Mouse (Mus musculus) layer of hippocampus, adult 8-10 months (tissue): ENCODE measurements around the gene Ankrd53. TPM values are rescaled to one million over a fixed set of nuclear protein-coding genes. Genes with fewer than 3 reads are reported as not detected.

Source experiments
- total RNA-seq, 4 experiments: library from RNA; stranded (reverse); gene quantifications; 2 replicates each; pipeline ENCODE4 v1.2.4; 2022

The Ankrd53 gene
- total RNA-seq, 4 experiments from 2014 or later = not detected

Other genes starting within 250 kb of the Ankrd53 start
- not detected for gene Actg2, start 226.4 kb upstream of the Ankrd53 start, total RNA-seq
- gene Stambp, start 189.9 kb upstream of the Ankrd53 start, total RNA-seq = 10 to 100 TPM; 36.2 to 39.9 (median 37.7) TPM
- not detected for gene Clec4f, start 106.5 kb upstream of the Ankrd53 start, total RNA-seq
- gene Cd207, start 84.8 kb upstream of the Ankrd53 start, total RNA-seq = not detected
- not detected for gene Vax2, start 51.4 kb upstream of the Ankrd53 start, total RNA-seq
- gene Atp6v1b1, start 19.7 kb upstream of the Ankrd53 start, total RNA-seq = under 1 TPM in 3 of 4 experiments, not detected in 1; 0.22 to 0.82 (median 0.29) TPM
- gene Tex261, start 13.2 kb downstream of the Ankrd53 start, total RNA-seq = 10 to 100 TPM; 48.3 to 59.3 (median 53.5) TPM
- 10 to 100 TPM; 45.1 to 56.5 (median 51.3) TPM for gene Nagk, start 32.3 kb downstream of the Ankrd53 start, total RNA-seq
- 10 to 100 TPM; 43.0 to 66.4 (median 57.0) TPM for gene Paip2b, start 69.1 kb downstream of the Ankrd53 start, total RNA-seq
- gene Zfp638, start 104.5 kb downstream of the Ankrd53 start, total RNA-seq = 100 to 1,000 TPM; 115 to 150 (median 133) TPM
- gene Dysf, start 245.9 kb downstream of the Ankrd53 start, total RNA-seq = 1 to 10 TPM; 1.2 to 3.5 (median 2.7) TPM